Mouse (Mus musculus): ENCODE results near the gene Proser3.
A peak's percentile ranks its signal among the peaks of the same experiment; 100 is the strongest.
"Not testable (repeated sequence)": the region's sequence is repeated elsewhere in the genome, so short reads cannot be mapped to it uniquely, and the experiment has no call there.

Proser3 gene

DNA sequence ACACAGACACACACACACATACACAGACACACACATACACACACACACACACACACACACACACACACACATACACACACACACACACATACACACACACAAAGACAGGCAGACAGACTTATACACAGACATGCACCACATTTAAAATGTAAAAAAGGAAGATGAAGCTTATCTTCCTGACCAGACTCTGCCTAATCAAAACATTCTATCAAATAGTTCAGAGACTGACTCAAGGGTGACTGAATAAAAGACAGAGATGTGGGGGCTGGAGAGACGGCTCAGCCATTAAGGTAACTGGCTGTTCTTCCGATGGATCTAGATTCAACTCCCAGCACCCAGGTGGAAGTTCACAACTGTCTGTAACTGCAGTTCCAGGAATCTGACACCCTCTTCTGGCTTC lies 7.8 kb downstream of the Proser3 start:
- no peak for DNase-seq (ENCODE audit: low spot score in 2 of 2)

DNA sequence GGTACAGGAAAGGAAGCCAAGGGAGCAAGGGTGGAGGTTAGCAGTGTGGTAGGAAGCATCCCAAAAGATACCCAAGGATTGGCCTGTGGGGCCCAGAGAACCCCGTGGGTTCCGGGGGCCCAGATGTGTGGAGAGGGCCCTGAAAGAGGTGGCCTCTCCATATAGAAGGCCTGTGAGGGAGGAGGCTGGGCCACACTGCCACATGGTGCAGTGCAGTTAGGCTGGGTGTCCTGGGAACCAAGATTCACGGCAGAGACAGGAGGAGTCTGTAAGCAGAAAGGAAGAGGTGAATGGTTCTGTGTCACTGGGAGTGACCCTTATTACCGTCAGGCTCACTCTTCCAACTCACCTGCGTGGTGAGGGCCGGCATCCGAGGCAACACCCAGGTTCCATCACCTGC lies 11.5 kb downstream of the Proser3 start:
- no peak for DNase-seq (ENCODE audit: low spot score in 2 of 2)

DNA sequence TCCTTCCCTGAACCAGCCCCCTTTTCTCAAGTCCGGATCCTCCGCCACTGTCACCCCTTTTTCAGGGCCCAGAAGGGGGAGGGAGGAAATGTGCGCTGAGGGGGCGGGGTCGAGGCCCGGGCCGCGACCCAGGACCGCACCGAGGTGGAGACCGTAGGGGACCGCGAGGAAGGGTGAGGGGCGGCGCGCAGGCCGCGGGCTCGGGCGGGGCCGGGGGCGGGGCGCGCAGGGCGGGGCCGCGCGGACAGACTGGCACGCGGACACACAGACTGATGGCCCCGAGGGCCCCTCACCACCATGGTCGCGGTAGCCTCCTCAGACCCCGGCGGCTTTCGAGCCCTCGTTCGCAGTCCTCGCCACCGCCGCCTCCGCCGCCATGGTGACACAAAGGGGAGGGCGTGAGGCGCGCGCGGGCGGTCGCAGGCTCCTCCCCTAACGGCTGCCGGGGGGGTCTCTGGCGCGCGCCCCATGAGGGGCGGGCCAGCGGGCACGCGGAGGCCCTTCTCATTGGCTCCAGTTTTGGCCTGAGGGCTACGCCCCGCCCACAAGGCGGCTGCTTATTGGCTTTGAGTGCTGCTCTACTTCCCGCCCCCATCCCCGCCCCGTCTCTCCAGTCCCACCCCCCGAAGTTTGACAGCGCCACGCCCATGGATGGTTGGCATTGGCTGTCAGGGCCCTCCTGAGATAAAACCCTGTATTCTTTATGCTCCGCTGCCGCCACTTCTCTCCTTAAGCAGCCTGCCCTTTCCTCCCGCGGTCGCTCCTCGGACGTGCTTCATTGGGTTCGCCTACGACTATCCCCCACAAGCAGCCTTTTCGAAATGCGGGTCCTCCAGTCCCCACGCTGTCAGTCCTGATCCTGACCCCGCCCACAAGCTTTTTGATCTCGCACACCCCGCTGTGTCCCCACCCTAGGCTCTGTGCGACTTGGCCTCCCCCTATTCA lies 17.2 kb downstream of the Proser3 start, which contains the start of gene Arhgap33:
Gene Arhgap33 (minus strand): TSS at position 428 of the 945 bp plus-strand sequence.
- peak; percentile 92 to 97 for DNase-seq (ENCODE audit: low spot score in 2 of 2)

DNA sequence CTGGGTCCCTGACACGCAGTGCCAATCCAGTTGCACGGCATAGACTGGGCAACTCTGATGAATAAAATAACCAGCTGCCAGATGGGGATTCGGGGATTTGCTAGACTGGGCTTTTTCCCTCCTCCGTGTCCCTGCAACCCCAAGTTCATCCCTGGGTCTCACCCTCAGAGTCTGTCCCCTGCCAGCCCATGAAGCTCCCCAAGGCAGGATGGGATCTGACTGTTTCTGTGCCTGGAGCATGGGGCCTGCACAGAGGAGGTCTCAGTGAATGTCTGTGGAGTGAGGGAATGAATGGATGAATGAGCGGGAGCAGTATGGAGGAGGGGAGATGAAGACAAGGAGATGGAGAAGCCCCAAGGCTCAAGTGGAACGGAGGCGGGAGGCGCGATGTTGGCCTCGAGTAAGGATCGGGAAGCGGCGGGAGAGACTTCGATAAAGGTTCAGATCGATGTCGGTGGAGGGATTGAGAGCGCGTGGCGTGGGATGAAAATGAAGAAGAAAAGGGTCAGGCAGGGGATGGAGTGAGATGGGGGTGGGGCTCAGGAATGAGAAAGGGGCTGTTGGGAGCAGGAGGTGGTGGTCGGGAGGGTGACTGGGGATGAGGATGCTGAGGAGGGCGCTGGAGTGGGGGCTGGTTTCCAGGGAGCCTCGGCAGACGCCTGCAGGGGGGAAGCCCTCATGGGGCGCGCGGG lies 18.0 kb downstream of the Proser3 start:
- peak in 1 of 2 experiments; percentile 57 for DNase-seq (ENCODE audit: low spot score in 2 of 2)

DNA sequence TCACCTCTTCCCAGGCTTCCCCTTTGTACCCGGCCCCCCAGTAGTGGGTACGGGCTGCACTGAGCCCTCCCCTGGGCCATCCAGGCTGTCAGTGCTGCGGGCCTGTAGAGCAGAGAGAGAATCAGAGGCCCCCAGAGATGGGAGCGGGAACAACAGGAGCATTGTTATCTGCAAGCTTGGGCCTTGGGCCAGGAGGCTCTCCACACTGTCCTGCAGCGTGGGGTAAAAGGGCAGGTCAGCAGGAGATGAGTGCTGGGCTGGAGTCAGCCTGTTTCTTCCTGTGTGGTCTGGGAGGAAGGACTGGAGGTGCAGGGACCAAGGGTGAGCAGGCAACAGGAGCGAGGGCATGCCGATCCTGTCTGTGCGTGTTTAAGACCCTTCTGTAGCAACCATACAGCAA lies 19.2 kb downstream of the Proser3 start:
- DNase-seq (ENCODE audit: low spot score in 2 of 2), result no peak

DNA sequence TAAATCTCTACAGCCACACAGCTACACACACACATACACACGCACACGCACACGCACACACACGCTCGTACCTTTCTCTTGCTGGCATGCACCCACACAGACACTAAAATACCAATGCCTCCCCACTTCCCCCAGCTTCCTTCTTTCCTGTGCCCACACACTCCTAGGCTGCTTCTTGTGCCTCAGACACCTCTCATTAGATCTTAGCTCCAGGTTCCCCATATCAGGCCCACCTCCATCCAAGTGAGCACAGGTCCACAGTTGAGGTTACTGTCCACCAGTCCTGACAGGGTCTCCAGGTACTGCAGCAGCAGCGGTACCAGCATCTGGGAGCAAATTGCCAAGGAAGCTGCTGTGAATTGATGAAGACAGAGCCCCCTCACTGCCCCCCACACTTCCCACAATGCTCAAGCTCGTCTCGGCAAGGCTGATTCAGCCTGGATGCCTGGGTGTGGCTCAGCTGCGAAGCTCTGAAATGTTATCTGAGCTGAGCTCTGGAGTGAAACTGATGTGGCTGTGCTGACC lies 20.7 kb downstream of the Proser3 start:
- peak; percentile 80 to 83 for DNase-seq (ENCODE audit: low spot score in 2 of 2)

DNA sequence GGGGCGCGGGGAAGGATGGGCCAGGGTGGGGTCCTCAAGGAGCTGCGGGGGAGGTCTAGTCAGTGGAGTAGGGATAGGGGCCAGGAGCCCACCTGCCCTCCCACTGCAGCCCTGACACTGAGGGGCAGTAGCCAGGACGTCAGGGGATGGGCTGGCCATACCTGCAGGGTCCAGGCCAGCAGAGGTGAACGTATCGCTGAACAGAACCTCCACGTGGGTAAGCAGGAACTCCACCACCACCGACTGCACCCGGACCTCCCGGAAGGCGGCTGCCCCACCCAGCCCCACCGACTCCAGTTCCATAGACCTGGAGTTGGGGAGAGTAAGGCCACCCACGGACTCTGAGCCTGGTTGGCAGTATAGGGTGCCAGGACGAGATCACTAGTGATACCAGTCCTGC lies 25.1 kb downstream of the Proser3 start:
- DNase-seq (ENCODE audit: low spot score in 2 of 2), result no peak

DNA sequence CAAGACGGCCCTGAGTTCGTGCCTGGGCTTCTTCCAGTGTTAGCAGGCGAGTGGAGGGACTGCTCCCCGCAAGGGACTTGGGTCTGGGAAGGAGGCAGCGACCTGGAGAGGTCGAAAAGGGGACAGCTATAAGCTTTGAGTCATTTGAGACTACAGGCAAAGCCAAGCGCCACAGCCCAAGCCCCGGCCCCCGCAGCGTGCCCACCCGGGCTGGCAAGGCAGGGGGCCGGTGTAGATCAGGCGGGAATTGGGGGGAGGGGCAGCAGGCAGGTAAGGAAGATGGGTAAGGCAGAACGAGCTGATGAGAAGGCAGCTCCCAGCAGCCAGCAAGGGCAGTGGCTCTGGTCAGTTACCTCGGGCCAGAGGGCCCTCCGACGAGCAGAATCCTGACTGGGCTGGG lies 25.7 kb downstream of the Proser3 start:
- no peak for DNase-seq (ENCODE audit: low spot score in 2 of 2)

DNA sequence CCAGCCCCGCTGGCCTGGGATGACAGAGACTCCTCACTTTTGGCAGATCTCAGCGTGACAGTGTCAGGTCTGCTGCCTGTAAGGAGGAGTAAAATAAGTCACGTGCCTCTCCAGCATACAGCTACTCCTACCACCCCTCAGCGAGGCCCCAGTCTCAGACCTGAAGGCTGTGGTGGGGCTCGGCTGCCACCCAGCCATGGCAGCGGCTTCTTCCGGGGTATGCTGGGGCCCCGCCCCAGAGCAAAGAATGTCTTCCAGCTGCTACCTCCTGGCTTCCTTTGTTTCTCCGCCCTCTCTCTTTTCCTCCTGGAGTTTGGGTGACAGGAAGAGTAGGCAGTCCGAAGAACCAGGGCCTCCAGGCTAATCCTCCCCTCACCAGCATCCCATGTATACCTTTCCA lies 26.1 kb downstream of the Proser3 start:
- DNase-seq (ENCODE audit: low spot score in 2 of 2), result no peak

DNA sequence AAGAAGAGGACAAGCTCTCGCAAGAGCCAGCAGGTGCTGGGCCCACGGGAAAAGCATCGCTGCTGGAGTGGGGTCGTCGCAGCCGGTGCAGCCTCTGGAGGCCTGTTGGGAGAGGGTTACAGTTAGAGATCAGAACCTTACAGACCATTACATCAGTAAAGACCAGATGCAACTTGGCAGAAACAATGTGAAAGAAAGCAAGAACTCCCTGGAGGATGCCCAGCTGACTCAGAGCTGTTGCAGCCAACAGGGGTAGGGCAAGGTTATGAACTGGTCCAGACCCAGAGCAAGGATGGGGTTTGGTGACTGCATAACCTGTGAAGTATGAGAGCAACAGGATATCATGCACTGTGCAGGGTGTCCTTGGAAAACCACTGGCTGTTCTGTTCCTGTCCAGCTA lies 27.6 kb downstream of the Proser3 start:
- no peak for DNase-seq (ENCODE audit: low spot score in 2 of 2)

DNA sequence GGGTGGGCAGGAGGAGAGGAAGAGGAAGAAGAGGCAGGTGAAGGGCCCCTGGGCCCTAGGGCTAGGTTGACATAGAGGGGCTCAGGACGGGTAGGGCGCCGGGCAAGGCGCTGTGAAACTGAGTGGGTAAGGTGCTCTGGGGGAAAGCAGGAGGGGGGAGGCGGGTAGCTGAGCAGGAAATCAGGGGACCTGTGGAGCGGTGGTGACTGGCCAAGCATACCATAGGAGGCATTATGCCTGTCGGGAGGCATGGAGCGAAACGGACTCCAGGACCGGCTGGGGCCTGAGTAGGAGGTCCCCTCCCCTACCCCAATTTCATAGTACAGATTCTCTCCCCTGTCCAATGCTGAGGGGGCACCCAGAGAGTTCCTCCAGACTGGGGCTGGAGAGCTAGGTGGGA lies 29.2 kb downstream of the Proser3 start:
- DNase-seq (ENCODE audit: low spot score in 2 of 2), result no peak

DNA sequence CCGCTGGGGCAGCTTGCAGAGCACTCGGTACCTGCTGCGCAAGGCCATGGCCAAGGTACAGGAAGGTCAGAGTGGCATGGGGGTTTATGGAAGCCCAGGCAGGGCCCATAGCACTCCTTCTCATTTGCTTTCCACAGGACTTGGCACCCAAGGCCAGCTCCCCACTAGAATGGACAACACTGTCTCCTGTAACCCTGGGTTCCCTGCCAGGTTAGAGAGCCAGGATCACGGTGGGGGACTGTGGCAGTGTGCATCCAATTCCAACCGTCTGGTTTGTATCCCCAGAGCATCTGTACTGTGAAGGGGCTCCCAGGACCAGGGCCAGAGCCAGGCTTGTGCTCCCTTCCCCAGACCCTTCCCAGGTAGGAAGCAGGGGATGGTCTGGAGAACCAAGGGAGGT lies 31.2 kb downstream of the Proser3 start:
- DNase-seq (ENCODE audit: low spot score in 2 of 2), result no peak

DNA sequence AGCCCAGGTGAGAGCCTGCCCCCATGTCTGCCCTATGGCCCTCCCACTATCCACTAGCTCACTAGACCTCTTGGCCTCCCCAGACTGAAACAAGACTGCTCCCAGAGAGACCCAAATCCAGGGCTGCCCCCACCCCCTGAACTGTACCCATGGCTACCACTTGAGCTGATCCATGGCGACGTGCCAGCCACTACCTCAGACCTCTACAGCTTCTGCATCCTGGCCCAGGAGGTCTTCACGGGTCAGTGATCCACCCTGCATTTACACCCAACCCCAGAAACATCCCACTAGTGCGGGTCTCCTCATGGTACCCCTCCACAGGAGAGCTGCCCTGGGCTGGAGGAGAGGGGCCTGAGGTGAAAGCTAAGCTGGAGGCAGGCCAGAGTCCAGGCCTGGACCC lies 31.7 kb downstream of the Proser3 start:
- DNase-seq (ENCODE audit: low spot score in 2 of 2), result no peak

DNA sequence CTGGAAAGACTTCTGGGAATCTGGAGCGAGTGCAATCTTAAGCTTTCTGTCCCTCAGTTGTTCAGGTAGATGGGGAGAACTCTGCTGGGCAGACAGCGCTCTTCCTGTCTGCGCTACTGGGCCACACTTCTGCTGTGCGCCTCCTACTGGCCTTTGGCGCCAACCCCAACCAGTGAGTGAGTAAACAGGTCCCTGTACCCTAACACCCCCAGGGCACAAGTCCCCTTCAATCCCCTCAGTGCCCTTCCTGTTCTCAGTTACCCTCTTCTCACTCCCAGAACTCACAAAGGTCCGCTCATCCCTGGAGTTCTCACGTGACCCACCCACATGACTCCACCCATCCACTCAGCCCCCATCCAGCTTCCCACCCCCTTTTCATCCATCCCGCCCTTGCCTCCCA lies 33.8 kb downstream of the Proser3 start:
- DNase-seq (ENCODE audit: low spot score in 2 of 2), result no peak

DNA sequence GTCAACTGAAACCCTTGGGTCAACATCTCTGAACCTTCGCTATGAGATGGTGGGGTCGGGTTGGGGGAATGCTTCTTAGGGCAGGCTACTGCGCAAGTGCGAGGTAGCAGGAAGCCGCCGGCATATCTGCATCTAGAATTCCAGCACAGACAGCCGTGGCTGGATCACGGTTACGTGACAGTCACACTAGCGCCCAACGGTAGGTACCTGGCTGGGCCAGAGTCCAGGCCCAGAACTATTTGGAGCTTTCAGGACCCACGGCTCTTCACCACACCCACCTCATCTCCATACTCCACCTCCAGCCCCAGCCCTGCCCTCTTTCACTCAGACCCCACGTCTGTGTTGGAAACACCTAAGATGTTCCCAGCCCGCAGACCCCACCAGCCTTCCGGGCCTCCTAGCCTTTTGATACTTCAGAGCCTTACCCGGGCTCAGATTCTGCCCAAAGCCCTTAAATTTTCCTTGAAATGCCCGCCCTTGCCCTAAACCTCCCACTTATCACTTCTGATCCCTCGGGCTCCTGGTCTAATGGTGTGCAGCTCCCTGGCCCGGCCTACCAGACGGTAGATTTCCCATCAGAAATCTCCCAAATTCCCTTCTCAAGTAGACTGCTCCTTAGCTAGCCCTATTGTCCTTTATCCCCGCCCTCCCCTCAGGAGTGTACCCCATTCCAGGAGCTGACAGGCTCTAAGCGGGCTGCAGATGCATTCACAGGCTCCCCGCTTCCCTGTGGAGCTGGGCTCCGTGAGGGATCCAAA lies 36.9 kb downstream of the Proser3 start:
- no peak for DNase-seq (ENCODE audit: low spot score in 2 of 2)

DNA sequence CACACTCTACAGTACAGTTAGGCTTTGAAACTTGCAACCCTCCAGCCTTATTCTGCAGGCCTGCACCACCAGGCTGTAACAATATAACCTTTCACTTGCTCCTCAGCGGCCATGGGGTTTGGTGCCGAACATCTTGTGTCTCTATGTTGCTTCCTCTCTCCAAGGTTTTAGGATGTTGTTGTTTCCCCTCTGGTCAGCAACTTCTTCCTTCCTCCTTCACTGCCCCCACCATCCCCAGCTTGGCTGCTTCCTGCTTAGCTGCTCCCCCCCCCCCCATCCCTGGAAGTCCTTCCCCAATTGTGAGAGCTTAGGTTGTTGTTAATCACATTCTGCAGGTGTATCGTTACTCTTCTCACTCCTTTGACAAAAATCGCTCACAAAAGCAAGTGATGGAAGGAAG lies 44.0 kb downstream of the Proser3 start:
- no peak for DNase-seq (ENCODE audit: low spot score in 2 of 2)

DNA sequence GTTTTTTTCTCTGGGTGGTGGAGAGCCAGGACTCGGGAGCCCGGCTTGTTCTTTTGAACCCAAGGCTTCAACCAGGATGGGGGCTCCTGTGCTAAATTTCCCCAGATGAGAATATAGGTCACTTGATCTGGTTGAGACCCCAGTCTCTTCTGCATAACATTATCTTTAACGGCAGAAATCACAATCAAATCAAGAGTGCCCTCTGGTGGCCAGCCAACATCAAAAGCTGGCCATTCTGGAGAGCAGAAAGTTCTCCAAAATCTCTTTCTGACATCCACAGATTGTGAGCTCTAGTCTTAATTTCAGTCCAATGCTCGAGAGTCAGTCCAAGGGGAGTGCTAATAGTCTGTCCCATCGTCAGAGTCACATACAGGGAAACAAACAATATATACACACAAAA lies 50.9 kb downstream of the Proser3 start:
- DNase-seq (ENCODE audit: low spot score in 2 of 2), result not testable (repeated sequence)

DNA sequence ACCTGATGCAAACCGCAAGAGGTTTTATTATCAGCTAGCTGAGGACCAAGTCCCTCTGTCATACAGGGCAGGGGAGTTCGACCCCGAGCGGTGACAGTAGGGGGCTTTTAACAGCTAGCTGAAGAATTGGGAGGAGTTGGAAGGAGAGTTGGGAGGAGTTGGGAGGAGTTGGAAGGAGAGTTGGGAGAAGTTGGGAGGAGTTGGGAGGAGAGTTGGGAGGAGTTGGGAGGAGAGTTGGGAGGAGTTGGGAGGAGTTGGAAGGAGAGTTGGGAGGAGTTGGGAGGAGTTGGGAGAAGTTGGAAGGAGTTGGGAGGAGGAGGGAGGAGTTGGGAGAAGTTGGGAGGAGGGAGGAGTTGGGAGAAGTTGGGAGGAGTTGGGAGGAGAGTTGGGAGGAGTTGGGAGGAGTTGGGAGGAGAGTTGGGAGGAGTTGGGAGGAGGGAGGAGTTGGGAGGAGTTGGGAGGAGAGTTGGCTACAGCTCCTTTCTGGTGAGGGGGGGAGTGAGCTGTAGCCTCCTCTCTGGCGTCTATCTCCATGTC lies 56.5 kb downstream of the Proser3 start:
- DNase-seq (ENCODE audit: low spot score in 2 of 2), result not testable (repeated sequence)

DNA sequence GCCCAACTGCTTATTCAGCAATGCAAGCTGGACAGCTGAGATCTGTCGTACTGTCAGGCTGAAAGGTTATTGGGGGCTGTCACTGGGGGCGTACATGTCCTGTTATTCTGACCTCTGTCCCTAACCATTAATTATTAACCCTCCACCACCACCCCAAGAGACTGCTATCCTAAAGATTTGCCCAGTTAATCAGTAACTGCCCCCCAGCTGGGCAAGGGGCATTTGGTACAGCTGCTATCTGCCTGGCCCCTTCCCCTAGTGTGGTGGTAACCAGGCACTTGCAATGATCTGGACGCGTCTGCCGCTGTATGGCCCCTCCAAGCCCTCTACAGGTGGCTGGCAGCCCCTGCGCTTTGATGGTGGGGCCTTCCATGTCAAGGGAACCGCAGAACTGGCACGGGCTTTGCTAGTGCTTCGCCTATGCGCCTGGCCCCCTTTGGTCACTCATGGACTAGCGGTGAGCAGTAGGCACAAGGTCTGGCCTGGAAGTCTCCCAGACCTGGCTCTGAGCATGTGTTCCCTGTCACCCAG lies 58.6 kb downstream of the Proser3 start, which contains the start of gene Prodh2:
Gene Prodh2 (plus strand): TSS at position 222 of the 531 bp plus-strand sequence.
- no peak for DNase-seq (ENCODE audit: low spot score in 2 of 2)

DNA sequence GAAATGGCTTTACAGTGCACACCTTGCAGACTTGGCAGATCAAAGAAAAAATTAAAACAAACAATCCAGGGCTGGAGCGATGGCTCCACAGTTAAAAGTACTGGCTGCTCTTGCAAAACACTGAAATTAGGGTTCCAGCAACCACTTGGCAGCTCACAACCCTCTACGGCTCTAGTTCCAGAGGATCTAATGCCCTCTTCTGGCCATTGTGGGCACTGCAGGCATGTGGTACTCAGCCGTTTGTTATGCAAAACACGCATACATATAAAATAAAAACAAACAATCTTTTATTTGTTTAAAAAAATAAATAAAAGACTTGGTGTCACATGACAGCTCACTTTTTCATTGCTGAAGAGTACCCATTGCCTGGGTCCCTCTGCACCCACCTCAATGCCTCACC lies 59.3 kb downstream of the Proser3 start:
- peak in 1 of 2 experiments; percentile 77 for DNase-seq (ENCODE audit: low spot score in 2 of 2)

DNA sequence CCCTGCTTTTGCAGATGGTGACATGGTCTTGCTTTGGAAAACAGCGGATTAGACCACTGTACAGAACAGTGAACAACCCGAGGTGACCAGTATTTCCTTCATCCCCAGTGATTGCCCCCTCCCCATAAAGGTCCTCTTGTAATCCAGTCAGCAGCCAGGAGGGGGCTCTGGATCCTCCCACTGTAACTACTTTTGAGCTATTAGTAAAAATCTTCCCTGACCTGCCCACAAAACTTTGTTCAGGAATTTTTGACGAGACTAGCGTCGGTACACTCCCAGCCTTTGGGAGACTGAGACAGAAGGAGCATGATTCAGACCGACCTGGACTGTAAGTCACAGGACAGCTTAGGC lies 61.2 kb downstream of the Proser3 start:
- DNase-seq (ENCODE audit: low spot score in 2 of 2), result no peak

Measured in left cerebral cortex, adult 9 months (tissue).